Mouse (Mus musculus): Measurements from ENCODE around the gene Acoxl.

Gene Acoxl

DNA sequence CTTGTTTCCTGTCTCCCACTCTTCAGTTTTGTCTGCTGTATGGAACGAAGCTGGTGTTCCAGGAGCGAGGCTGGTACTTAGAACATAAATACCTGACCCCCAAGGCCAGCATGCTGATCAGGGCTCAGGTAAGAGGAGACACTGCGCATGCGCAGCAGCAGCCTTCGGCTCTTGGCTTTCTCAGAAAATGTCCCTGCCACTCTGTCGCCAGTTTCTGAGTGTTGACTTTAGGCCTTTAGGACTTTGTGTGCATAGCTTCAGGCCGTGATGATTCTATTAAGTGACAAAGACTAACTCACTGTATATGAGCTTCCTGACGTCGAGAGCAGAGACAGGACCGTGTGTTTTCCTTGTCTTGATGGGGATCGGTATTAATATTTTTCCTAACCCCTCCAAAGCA is 267.0 kb downstream of the Acoxl start:
- in situ Hi-C loops (cut with MboI, MseI) = no loop called here

DNA sequence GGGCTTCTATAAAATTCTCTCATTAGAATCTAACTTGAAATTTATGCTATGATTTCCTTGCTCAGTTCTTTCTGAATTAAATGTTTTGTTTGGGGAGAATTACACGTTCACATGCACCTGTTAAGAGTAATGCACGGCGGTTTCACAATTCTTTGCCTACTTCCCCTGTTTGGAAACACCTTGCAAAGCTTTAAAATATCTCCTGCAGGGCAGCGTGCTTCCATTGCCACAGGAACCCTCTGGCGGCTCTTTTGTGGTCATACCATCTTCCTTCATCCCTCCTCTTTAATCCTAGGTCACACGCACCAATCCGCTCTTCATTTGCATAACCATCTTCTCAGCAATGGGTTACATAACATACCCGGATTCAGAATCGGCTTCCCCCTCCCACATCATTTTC is 272.9 kb downstream of the Acoxl start:
- in situ Hi-C loops (cut with MboI, MseI) = loop anchor here (5.0 to 10.0 kb wide), 2 partner anchors 187 to 291 kb away; no protein-coding TSS in a partner anchor

DNA sequence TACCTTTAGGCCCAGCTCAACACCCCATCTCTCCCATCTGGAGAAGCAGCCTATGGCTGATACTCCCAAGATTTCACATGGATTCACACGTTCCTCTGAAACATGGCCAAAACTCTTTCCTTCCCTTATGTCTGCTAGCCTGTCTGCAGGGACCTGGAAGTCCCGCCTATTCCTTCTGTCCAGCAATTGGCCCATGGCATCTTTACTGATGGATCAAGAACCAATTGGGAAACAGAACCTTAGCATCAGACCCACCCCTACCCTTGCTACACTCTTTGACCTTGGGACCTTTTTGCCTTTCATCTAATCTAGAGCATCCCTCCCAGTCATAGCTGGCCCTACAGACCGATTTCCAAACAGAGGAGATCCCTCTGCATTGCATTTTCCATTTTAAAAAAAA is 275.9 kb downstream of the Acoxl start:
- in situ Hi-C loops (cut with MboI, MseI) = loop anchor here (5.0 to 10.0 kb wide), 3 partner anchors 52 to 288 kb away; no protein-coding TSS in a partner anchor

DNA sequence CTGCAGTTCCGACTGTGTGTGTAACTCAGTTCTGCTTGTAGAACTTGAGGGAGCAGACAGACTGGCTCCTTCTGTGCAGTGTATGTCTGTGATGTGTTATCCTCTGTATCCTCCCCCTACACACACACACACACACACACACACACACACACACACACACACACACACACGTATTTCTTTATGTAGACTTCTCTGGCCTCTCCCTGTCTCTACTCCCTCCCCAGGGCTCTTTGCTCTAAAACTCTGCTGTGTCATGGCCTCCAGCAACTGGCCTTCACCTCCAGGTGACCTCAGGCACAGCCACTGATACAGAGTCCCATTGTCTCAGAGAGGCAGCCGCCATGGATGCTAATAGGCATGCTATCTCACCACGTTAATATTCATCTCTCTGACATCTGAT is 276.9 kb downstream of the Acoxl start:
- in situ Hi-C loops (cut with MboI, MseI) = loop anchor here (5.0 to 10.0 kb wide), 2 partner anchors 53 to 191 kb away; no protein-coding TSS in a partner anchor

DNA sequence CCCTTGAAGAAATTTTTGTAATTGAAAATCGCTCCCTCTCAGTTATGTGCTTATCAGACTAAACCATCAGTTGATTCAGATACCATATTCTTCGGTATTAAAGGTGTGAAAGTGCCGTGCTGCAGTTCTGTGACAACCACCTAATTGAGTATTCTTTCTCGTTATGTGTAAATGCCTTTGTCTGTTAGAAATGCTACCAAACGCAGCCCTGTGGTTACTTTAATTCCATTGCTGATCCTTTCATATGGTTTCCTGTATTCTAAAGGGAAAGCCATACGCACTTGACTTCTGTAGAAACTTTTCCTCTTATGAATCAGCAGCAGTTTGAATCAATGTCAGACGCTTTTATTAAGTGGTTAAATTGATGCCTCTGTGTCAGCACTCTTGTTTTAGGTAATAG is 278.9 kb downstream of the Acoxl start:
- in situ Hi-C loops (cut with MboI, MseI) = loop anchor here (5.0 to 10.0 kb wide), 2 partner anchors 55 to 193 kb away; no protein-coding TSS in a partner anchor

DNA sequence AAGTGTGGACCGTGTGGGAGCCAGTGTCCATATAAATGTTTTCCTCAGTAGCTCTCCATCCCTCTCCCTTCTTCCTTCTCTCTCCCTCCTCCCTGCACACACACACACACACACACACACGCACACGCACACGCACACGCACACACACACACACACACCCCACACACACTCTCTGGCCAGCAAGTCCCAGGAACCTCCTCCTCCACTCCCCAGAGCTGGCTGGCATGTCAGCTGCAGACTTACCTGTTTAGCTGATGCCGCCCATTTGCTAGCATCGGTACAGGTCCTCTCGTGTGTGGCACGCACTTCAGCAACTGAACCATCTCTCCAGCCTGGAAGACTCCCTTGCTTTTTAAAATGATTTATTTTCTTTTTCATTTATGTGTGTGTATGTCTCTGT is 280.3 kb downstream of the Acoxl start:
- in situ Hi-C loops (cut with MboI, MseI) = loop anchor here (5.0 to 10.0 kb wide), 2 partner anchors 57 to 194 kb away; no protein-coding TSS in a partner anchor

DNA sequence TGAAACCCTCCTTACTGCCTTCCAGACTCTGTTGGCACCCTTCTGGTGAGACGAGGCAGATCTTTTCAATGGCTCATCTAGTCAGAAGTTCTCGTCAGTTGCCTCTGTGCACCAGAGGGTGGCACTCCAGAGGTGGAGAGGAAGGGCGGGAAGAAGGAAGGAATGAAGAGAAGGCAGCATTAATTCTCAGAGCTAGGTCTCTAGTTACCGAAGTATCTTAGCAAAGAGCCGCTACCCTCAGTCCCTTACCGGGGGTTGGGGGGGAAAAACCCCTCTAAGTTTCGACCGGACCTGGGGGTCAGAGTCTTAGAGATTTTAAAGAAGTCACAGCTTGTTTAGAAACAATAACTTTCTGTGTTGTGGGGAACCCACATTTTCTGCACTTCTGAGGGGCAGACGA is 283.8 kb downstream of the Acoxl start:
- in situ Hi-C loops (cut with MboI, MseI) = loop anchor here (5.0 to 10.0 kb wide), 3 partner anchors 252 to 452 kb away; no protein-coding TSS in a partner anchor

DNA sequence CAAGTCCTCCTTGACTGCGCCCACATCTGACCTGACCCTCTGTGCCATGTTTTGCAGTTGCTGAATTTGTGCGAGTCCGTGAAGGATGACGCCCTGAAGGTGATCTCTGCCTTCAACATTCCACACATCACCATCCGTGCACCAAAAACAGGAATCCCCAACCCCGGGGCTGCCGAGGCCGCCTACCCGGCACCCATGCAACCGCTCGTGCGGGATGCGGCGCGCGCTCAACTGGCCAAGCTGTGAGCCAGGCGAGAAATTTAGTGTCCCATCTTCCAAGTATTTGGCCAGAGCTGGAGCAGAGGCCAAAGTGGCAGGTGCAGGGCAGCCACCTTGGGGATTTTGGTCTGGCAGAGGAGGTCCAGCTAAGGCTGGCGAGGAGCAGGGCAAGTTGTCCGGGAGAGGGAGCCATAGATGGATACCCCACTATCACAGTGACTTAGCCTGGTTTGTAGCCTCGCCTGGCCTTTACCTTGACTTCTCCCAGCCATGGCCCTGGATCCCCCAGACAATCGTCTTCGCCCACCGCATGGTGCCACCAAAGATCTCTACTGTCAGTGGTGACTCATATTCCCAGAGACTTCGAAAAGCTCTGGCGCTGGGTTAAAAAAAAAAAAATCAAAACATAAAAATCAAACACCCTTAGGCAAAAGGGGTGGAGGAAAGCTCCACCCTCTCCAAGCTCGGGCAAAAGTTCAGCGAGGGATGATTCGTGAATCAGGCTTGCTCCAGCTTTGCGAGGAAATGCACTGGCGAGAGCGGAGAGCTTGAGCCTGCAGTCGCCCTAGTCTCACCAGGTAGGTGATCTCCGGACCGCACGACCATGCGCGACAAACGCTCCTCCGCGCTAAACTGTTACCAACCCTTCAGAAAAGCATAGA is 284.5 kb downstream of the Acoxl start:
- in situ Hi-C loops (cut with MboI, MseI) = loop anchor here (5.0 to 10.0 kb wide), 3 partner anchors 252 to 452 kb away; no protein-coding TSS in a partner anchor

DNA sequence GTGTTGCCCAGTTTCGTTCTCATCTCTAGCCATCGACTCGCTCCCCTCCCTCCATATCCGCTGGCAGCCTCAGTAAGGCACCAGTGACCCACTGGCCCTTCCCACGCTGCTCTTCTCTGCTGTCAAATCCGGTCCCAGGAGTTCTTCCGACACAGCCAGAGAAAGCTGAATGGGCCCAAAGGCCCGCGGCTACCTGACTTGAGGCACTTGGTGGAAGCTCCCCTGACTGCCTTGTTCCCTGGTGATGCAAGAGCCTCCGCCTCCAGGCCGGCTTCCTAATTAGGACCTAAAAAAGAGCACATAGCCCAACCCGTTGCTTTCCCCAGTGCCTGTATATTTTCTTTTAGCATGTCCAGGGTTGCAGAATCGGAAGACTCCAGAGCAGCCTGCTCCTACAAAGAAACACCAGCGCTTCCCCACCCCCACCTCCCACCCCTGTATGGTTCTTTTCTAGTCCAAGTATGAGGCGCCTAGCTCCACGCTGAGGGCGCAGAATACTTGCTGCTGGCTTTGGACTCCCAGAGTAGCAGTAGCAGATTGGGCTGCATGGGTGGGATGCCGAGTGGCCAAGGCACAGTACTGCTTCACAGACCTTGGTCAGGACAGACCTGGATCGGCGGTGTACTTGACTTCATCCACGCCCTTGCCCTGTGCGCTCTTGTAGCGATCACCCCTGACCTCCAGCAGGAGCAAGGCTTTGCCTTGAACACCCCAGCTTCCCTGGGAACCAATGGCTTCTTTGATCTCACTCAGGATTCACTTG is 285.4 kb downstream of the Acoxl start:
- in situ Hi-C loops (cut with MboI, MseI) = loop anchor here (5.0 to 10.0 kb wide), 3 partner anchors 251 to 451 kb away; no protein-coding TSS in a partner anchor

DNA sequence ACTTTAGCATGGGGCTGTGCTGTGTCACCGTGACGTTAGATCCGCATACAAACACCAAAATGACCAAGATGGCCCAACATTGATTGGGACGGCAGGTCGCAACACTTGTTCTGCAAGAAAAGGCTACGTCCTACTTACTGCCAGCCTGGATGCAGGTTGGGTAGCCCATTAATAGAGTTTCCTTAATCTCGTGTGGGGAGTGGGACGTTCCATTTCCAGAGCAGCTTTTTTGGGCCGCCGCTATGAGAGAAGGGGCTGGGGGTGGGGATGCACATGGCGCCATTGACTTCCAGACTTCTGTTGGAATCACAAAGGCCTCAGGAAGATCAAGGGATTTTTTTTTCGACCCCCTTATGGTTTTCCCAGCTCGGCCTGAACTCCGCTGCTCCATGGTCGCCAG is 286.0 kb downstream of the Acoxl start:
- in situ Hi-C loops (cut with MboI, MseI) = loop anchor here (5.0 to 10.0 kb wide), 3 partner anchors 250 to 450 kb away; no protein-coding TSS in a partner anchor

DNA sequence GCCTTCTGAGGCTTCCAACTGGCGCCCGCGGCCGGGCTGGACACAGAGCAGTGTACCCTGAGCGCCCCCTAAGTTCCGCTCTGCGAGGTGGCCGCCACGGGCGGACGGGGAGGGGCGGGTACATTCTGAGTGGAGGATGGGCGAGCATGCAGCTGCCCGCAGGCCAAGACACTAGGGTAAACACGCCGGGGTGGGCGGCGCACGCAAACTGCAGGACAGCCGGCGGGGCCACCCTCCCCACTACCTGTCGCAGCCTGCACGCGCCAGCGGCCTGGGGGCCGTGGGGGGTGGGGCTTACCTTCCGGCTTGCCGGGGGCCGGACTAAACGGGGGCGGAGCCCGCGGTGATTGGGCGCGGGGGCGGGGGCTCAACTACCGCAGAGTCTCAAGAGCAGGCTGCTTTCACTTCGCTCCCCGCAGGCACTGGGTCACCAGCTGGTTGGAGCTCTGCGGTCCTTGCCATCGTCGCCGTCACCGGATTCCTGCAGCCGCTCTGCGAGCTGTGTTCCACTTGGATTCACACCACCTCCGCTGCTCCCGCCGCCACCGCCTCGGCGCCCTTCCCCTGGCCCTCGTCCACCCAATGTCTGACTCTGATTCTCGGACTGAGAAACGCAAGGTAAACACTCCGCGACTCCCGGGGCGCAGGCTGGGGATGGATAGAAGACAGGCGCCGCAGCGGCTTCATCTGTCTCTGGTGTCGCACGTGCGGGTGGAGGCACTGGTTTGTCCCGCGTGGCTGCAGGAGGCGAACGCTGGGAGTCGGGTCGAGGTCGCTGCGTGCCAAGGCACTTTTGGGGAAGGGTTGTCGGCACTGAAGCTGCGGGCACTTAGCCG is 287.2 kb downstream of the Acoxl start, which contains the start of gene Bcl2l11:
Bcl2l11 (plus strand) TSS at position 404 of the 836 bp plus-strand sequence.
- in situ Hi-C loops (cut with MboI, MseI) = loop anchor here in 1 of 2 experiments (10.0 kb wide), 2 partner anchors 249 to 449 kb away; no protein-coding TSS in a partner anchor

DNA sequence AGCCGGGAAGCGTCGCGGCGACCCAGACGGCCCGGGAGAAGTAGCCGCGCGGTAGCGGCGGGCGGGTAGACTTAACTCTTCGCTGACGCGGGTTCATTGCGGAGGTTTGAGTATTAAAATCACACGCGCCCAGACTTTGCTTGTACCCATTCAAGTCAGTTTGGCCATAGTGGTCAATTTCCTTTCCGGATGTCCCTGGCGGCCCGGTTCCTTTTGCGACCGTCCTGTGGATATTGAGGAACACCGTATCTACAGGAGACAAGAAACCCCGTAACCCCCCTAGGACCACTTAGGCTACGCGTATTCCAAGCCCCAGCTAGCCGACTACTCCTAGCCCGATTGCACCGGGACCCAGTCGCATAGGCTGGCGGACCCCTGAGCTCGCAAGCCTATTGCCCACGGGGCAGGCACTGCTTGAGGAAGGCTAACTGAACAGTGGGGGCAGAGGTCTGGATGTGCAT is 287.9 kb downstream of the Acoxl start:
- in situ Hi-C loops (cut with MboI, MseI) = loop anchor here in 1 of 2 experiments (10.0 kb wide), 2 partner anchors 248 to 448 kb away; no protein-coding TSS in a partner anchor

DNA sequence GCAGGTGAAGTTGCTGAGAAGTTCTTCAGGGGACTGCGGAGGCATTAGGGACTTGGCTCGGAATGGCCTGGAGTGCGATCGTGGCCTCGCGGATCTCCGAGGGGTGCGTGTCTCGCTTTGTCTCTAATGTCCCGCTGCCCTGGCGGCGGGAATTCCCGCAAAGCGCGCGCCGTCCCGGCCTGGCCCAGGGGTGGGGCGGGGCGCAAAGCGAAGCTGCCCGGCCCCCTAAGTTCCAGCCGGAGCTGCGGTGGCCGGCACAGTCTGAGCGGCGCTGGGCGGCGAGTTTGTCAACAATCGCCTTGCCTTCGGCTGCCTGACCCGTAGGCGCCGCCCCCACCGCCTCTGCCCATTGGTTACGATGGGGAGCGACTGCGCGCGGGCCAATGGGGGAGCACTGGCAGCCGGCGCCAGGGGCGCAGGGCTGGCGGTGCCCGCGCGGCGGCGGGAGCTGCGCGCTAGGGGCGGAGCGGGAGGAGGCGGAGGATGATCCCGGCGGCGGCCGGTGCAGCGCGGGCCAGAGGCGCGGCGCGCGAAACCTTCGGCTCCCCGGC is 288.5 kb downstream of the Acoxl start:
- in situ Hi-C loops (cut with MboI, MseI) = loop anchor here in 1 of 2 experiments (10.0 kb wide), 2 partner anchors 248 to 448 kb away; no protein-coding TSS in a partner anchor

DNA sequence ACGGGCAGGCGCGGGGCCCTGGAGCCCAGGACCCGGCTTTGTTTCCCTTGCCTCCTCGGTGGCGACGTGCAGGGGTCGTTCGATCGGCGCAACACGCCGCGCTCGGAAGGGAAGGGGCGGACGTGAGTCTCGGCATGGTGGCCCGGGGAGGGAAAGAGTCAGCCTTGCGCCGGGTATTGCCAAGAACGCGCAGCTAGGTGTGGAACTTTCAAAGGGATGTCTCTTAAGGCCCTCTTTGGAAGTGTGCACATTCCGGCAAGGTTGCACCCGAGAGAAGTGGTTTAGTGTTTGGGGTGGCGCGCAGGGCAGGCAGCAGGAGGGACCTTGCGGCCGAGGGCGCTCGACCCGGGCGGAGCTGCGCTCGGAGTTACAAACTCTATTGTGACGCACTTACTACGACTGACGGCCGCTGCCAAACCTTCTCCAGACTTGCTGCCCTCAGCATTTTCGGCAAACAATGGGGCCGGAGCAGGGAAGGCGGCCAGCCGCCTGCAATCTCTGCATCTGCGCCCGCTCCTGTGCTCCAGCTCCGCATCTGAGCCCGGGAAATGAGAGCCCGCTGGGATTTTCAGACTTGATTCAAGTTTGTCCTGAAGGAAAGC is 289.1 kb downstream of the Acoxl start:
- in situ Hi-C loops (cut with MboI, MseI) = loop anchor here in 1 of 2 experiments (10.0 kb wide), 2 partner anchors 247 to 447 kb away; no protein-coding TSS in a partner anchor

DNA sequence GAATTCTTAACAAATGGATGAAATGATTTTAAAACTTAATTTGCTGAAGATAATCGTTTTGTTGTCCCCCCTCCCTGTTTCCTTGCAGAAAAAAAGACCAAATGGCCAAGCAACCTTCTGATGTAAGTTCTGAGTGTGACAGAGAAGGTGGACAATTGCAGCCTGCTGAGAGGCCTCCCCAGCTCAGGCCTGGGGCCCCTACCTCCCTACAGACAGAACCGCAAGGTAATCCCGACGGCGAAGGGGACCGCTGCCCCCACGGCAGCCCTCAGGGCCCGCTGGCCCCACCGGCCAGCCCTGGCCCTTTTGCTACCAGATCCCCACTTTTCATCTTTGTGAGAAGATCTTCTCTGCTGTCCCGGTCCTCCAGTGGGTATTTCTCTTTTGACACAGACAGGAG is 289.9 kb downstream of the Acoxl start:
- in situ Hi-C loops (cut with MboI, MseI) = loop anchor here in 1 of 2 experiments (10.0 kb wide), 2 partner anchors 246 to 446 kb away; no protein-coding TSS in a partner anchor

DNA sequence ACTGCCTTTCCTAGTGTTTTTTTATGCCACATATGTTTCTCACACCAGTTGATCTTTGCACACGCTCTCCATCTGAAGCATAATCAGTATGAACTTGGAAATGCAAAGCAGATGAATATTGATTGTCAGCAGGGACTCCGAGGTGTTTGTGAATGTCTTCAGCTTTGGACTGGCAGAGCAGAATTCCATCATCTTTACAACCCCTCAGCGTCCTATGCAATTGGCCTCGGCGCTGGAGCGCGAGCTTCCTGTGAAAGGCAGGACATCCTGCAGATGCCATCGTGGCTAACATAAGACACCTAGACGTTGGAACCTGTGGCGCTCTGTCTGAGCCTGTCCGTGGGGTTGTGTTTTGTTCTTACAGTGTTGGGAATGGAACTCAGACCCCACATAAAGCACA is 292.8 kb downstream of the Acoxl start:
- in situ Hi-C loops (cut with MboI, MseI) = no loop called here

DNA sequence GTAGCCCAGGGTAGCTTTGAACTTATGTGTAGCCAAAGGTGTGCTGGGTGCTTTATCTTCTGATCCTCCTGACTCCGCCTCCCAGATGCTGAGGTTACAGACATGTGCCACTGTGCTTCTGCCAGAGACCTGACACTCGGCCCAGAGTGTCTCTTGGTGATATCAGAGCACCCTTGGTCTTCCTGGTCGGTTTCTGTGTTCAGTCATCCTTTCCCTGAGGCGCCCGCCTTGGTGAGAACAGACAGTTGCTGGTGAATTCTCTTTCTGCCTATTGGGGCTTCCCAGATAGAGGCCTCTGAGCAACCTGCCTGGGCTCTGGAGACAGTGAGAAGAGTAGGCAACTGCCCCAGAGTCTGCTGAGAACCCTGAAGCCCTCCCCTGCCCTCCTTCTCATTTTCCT is 294.0 kb downstream of the Acoxl start:
- in situ Hi-C loops (cut with MboI, MseI) = no loop called here

DNA sequence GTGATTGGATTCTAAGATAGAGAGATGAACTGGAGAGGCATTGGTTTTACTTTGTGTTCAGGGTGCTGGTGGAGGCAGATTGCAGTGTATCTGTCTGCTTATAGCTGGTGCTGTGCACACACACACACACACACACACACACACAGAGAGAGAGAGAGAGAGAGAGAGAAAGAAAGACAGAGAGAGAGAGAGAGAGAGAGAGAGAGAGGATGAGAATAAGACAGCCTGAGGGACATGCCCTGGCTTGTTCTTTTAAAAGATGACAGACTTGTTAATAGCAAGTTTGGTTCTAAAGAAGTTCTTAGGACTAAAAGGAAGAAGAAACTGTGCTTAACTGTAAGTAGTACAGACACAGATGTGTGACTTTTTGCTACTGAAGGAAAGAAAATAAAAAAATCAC is 295.2 kb downstream of the Acoxl start:
- in situ Hi-C loops (cut with MboI, MseI) = no loop called here

DNA sequence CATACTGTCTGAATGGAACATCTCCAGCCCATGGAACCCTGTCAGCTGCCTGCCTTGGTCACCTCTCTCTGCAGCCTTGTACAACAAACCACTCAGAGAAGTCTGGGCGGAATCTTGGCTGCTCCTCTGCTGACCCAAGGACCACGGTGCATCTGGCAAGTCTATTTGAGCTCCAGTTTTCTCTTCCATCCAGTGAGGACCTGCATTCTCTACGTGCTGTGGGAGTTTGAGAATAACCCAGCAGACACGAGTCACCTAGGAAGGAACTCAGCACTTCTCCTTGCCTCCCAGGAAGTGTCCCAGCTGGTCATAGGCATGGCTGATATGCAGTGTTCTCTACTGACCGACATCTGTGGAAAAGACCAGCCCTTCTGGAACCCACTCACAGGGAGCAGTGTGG is 295.8 kb downstream of the Acoxl start:
- in situ Hi-C loops (cut with MboI, MseI) = no loop called here

DNA sequence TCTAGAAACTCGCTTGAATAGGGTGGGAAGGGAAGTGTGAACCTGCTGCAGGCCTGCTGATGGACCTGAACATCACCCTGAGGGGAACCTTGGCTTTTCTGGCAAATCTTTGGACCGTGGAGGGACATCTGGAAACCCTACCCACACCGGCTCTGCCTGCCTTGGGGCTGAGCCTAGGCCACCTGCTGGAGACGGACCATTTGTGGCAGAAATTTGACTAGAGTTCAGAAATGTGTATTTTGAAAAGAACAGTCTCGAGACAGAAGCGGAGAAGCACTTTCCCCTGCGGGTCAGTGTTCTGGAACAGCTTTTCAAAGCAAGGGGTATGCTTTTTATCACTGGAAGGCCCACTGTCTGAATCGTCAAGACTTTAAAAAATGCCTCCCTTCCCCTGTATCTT is 296.3 kb downstream of the Acoxl start:
- in situ Hi-C loops (cut with MboI, MseI) = no loop called here

All from T-helper 17 cell (primary cell).